Mouse (Mus musculus) intestine, embryonic 15.5 days (tissue): ENCODE measurements at regions not wholly inside any gene's neighbourhood (a gene's known extent, or its start where the extent isn't known, plus 50 kb on each side); places are given as distances from the start of the nearest gene placed in this dataset.

ENCODE experiments used
- ATAC-seq: fragments of 200-750 bp; cut with Nextera tagmentation; 2 replicates; pipeline ENCODE4 v1.8.0; 2017; ENCODE audit warnings: moderate TSS enrichment, moderate library complexity
- H3K27ac ChIP-seq: fragments of 300-500 bp; sonication (generic); 2 replicates; pipeline ENCODE4 v1.5.1; 2015; ENCODE audit warnings: mild to moderate bottlenecking, inconsistent platforms
- H3K27me3 ChIP-seq: fragments of 300-500 bp; sonication (generic); replicated peaks from 2 replicates; pipeline ENCODE4 v1.6.1; 2015; ENCODE audit warnings: inconsistent platforms
- H3K36me3 ChIP-seq: fragments of 300-500 bp; sonication (generic); 2 replicates; pipeline ENCODE4 v1.6.1; 2015; ENCODE audit warnings: inconsistent platforms
- H3K4me1 ChIP-seq: fragments of 300-500 bp; sonication (generic); replicated peaks from 2 replicates; pipeline ENCODE4 v1.6.1; 2015; ENCODE audit warnings: inconsistent platforms
- H3K4me2 ChIP-seq: fragments of 300-500 bp; sonication (generic); replicated peaks from 2 replicates; pipeline ENCODE4 v1.6.1; 2015; ENCODE audit warnings: mild to moderate bottlenecking, inconsistent platforms
- H3K4me3 ChIP-seq: fragments of 300-500 bp; sonication (generic); replicated peaks from 2 replicates; pipeline ENCODE4 v1.5.1; 2015; ENCODE audit warnings: inconsistent platforms
- H3K9ac ChIP-seq: fragments of 300-500 bp; sonication (generic); 2 replicates; pipeline ENCODE4 v1.6.1; 2015; ENCODE audit warnings: inconsistent platforms
- H3K9me3 ChIP-seq: fragments of 300-500 bp; sonication (generic); 2 replicates; pipeline ENCODE4 v1.6.1; 2016; ENCODE audit warnings: inconsistent platforms
- WGBS: fragments of 180-500 bp; shearing (Covaris S2); methylation state at CpG from one replicate; pipeline ENCODE4 v1.1.7; 2015; 5-methylcytosine and 5-hydroxymethylcytosine counted together

DNA sequence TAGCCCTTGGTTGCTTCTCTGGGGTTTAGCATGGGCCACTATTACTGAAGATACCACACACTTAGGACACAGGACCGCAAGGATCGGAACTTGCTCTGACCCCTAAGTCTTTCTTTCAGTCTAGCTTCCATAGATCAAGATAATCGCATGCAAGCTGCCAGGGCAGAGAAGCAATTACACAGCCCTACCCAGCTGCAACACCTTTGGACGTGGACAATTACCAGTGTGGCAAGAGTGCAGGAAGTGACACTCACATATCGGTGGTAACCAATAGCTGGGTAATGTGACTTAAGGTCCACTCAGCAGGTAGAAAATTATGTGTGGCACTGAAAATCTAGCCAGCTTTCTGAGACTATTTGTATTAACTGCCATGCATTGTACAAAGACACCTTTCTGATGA, 973.6 kb upstream of the Lrrc6 start:
- H3K4me1 ChIP-seq: no peaks in the 10 kb centered on the region
- H3K27ac ChIP-seq: no peak overlapping the region
- no peaks in the 10 kb centered on the region for H3K9me3 ChIP-seq
- no peaks in the 10 kb centered on the region for H3K36me3 ChIP-seq
- no peaks in the 10 kb centered on the region for H3K27me3 ChIP-seq
- WGBS: 70% methylated on average over 5 of the region's 5 CpGs
- H3K9ac ChIP-seq: no peak overlapping the region
- ATAC-seq: no peak
- H3K4me2 ChIP-seq: no peak overlapping the region
- no peak overlapping the region for H3K4me3 ChIP-seq

DNA sequence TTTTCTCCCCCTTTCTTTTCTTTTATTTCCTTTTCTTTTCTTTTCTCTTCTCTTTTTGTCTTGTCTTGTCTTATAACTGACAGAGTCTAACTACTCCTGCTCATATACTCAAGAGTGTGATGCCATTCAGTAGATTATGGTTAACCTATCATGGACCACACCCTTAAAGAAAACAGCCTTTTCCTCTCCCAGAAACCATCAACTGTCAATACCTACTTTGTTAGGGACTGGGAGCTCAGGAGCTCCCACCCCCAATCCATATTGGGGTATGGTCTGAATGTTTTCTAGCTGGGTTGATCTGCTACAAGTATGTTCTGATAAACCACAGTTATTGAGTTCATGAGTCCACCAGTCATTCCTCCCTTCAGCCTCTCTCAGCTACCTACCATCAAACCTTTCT, 972.3 kb upstream of the Lrrc6 start:
- Histone ChIP-seq H3K4me3 (no peak overlapping the region), H3K4me1 (no peaks in the 10 kb centered on the region), H3K36me3 (no peaks in the 10 kb centered on the region), H3K9ac (no peak overlapping the region), H3K4me2 (no peak overlapping the region), H3K27ac (no peak overlapping the region), H3K9me3 (no peaks in the 10 kb centered on the region), H3K27me3 (no peaks in the 10 kb centered on the region)
- ATAC-seq: no peak

DNA sequence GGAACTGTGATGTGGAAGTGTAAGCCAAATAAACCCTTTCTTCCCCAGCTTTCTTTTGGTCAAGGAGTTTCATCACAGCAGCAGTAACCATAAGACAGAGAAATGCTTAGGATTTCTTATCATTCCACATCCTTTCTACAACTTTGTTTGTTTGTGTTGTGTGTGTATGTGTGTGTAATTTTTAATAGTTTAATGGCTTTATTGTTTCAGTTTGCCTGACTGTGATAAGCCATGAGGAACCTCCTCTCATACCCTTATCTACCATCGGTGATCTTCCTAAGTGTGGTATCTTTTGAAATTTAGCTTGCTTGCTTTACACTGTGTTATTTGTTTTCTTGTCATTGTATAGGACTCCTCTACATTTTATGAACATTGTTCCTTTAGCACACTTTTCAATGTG, 970.6 kb upstream of the Lrrc6 start:
- ATAC-seq: no peak
- Histone ChIP-seq H3K4me3 (no peak overlapping the region), H3K27ac (no peak overlapping the region), H3K9me3 (no peaks in the 10 kb centered on the region), H3K27me3 (no peaks in the 10 kb centered on the region), H3K36me3 (no peaks in the 10 kb centered on the region), H3K4me1 (no peaks in the 10 kb centered on the region), H3K4me2 (no peak overlapping the region), H3K9ac (no peak overlapping the region)
- 91% methylated on average over 1 of the region's 1 CpGs for WGBS

DNA sequence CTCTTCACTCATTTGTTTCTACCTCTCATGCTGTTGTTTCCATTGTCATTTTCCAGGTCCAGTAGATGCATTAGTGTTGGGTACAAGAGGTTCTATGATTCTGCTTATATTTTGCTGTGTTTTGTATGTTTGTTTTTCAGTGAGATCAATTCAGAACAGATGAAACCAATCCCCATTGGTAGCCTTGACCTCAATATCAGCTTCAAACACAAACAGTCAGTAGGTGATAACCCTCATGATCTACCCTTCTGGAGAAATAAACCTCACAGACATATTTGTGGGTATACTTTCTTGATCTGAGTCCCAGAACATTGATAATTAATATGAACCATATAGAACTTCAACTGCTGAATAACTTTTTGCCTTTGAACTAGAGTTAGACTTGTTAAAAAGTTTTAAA, 969.3 kb upstream of the Lrrc6 start:
- no peaks in the 10 kb centered on the region for H3K9me3 ChIP-seq
- ATAC-seq: no peak
- no peaks in the 10 kb centered on the region for H3K27me3 ChIP-seq
- H3K4me1 ChIP-seq: no peaks in the 10 kb centered on the region
- no peak overlapping the region for H3K27ac ChIP-seq
- H3K36me3 ChIP-seq: no peaks in the 10 kb centered on the region
- no peak overlapping the region for H3K9ac ChIP-seq
- H3K4me3 ChIP-seq: no peak overlapping the region
- H3K4me2 ChIP-seq: no peak overlapping the region

DNA sequence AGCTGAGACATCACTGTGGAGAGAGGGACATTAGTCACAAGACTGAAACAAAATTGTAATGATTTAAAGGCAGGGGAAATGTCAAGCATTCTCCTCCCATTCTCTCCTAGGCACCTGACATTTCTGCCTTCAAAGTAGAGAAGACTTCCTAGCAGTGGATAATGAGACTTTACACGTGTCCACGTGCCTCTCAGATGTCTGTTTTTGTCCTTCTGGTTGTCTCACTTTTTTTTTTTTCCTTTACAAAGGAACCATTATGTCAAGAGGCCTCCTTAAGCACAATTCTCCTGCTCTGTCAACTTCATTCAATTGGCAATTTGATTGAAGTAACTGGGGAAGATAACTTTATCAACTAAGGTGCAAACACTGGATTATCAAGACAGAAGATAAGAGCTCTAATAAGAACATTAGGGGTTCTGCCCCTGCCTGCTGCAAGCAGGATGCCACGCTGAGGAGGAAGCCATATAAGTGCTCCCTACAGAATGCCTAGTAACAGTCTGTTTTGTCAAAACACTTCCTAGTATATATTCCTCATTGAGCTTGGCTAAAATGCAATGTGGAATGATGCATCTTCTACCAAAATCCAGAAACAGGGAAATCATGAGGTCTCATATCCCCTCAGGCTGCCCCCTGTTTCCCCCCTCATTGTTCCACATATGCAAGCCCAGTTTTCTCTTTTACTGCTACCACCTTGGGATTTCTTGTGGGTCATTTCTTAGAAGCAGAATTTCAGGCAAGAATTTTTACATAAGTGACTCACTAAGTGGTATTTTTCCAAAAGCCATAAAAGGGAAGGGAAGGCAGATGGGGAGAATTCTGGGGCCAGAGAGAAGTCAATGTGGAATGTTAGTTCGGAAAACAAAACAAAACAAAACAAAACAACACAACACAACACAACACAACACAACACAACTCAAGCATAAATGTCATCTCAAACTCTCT, 967.0 kb upstream of the Lrrc6 start:
- Histone ChIP-seq H3K27me3 (no peaks in the 10 kb centered on the region), H3K27ac (no peak overlapping the region), H3K4me3 (no peak overlapping the region), H3K9ac (no peak overlapping the region), H3K9me3 (no peaks in the 10 kb centered on the region), H3K36me3 (no peaks in the 10 kb centered on the region), H3K4me2 (no peak overlapping the region), H3K4me1 (no peaks in the 10 kb centered on the region)
- peak; percentile 59; the same call in 1 of the 2 replicates for ATAC-seq
- WGBS: 45% methylated on average over 4 of the region's 4 CpGs

DNA sequence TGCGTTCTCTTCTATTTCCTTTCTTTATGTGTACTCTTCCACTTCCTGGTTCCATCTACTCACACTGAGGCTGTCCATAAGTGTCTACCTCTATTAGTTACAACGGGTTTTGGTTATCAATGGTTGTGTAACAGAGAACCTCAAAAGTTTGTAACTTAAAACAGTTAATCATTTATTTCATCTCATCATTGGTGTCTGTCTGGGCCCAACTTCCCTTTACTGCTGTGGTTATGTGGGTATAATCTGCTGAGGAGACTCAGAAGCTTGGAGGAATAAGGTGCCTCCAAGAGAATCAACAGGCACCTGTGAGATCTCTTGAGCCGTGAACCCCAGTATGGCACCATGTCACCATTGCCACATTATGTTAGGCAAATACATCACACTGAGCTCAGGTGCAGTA, 962.2 kb upstream of the Lrrc6 start:
- H3K27ac ChIP-seq: no peak overlapping the region
- WGBS: 89% methylated on average over 3 of the region's 3 CpGs
- no peaks in the 10 kb centered on the region for H3K4me1 ChIP-seq
- no peak overlapping the region for H3K4me3 ChIP-seq
- H3K9me3 ChIP-seq: no peaks in the 10 kb centered on the region
- H3K4me2 ChIP-seq: no peak overlapping the region
- H3K27me3 ChIP-seq: no peaks in the 10 kb centered on the region
- no peak for ATAC-seq
- H3K9ac ChIP-seq: no peak overlapping the region
- no peaks in the 10 kb centered on the region for H3K36me3 ChIP-seq

DNA sequence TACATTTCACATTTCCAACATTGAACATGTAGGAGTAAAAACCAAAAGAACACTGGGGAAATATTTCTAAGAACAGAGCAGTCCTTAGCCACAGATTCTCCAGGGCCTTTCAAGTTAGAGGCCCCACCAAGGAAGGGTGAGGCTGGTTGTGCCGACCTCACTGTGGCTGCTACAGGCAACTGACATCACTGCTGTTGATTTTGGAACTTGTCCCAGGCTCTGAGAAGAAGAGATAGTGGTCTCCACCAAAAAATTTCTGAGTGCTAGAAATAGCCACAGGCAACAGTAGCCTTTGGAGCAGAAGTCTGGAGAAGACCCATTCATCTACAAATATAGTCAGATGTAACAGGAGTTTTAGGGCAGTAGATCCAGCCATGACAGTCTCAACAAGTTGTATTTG, 959.7 kb upstream of the Lrrc6 start:
- WGBS: 64% methylated on average over 1 of the region's 1 CpGs
- H3K36me3 ChIP-seq: no peaks in the 10 kb centered on the region
- no peaks in the 10 kb centered on the region for H3K4me1 ChIP-seq
- ATAC-seq: no peak
- H3K27ac ChIP-seq: no peak overlapping the region
- H3K27me3 ChIP-seq: no peaks in the 10 kb centered on the region
- no peaks in the 10 kb centered on the region for H3K9me3 ChIP-seq
- no peak overlapping the region for H3K4me2 ChIP-seq
- H3K4me3 ChIP-seq: no peak overlapping the region
- no peak overlapping the region for H3K9ac ChIP-seq

DNA sequence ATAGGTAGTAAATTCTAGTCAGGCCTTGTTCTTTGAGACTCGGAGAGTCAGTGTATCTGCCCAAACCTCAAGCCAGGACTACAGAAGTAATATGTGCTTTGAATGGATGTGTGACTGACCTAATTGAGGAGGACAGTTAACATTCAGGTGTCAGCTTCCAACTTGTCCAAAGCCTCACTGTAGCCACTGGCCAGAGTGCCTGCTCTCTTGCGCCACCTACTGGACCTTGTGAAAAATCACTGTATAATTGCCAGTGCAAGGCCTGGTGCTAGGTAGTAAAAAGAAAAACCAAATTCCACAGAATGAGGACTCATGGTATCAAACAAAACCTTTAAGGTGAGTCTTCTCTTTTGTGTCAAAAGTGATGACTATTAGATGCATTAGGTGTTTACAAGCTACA, 933.6 kb upstream of the Lrrc6 start:
- Histone ChIP-seq H3K4me1 (no peaks in the 10 kb centered on the region), H3K9me3 (no peaks in the 10 kb centered on the region), H3K27me3 (no peaks in the 10 kb centered on the region), H3K36me3 (no peaks in the 10 kb centered on the region), H3K4me2 (no peak overlapping the region), H3K9ac (no peak overlapping the region), H3K27ac (no peak overlapping the region), H3K4me3 (no peak overlapping the region)
- 23% methylated on average over 2 of the region's 2 CpGs for WGBS
- 0 out of 2 replicates have a peak, but pooled peaks have one; percentile 59 for ATAC-seq

DNA sequence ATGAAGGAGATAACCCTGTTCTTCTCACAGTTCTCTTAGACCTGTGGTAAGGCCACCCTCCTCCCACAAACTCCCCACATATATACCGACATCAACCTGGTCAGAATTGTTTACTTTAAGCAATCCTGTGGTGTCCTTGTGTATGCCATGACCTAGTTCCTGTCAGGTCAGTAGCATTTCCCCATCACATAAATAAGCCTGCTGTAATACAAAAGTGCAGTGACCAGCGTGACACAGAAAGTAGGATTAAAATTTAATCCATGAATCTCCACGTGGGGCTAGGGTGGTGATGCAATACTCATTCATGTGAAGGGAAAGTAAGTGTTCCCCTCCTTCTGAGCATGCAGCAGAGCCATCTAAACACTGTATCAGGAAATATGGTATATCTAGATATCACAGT, 923.2 kb upstream of the Lrrc6 start:
- H3K4me2 ChIP-seq: no peak overlapping the region
- H3K36me3 ChIP-seq: no peaks in the 10 kb centered on the region
- H3K9me3 ChIP-seq: no peaks in the 10 kb centered on the region
- H3K4me3 ChIP-seq: no peak overlapping the region
- no peak overlapping the region for H3K9ac ChIP-seq
- H3K27ac ChIP-seq: no peak overlapping the region
- ATAC-seq: no peak
- H3K27me3 ChIP-seq: no peaks in the 10 kb centered on the region
- WGBS: 38% methylated on average over 3 of the region's 3 CpGs
- H3K4me1 ChIP-seq: no peaks in the 10 kb centered on the region

DNA sequence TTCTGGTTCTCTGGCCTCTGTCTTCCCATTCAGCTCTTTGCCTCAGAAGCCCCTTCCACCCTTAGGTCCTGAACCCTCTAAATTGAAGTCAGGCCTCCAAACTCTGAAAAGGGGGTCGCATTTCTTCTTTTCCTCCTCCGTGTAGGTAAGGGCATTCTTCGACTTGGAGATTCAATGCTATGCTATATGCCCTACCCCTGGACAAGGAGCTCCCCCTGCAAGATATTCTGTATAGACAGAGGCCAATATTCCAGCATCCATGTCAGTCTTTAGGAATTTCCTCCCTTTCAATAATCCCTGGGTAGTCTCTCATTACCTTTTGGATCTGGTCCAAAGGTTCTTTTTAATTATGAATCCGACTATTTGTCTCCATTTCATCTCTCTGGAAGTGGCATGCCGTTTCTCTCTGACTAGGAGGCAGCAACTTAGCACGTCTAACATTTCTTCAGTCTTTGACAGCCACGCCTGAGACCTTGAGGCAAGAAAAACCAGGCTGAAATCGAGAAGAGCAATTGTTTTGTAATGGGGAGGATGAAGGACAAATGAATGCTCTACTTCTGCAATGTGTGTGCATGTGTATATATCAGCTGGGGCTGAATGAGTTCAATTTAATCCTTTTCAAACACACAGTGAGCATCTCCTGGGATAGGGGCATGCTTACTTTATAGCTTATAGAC, 921.7 kb upstream of the Lrrc6 start:
- 76% methylated on average over 8 of the region's 8 CpGs for WGBS
- Histone ChIP-seq H3K27ac (no peak overlapping the region), H3K4me2 (no peak overlapping the region)

DNA sequence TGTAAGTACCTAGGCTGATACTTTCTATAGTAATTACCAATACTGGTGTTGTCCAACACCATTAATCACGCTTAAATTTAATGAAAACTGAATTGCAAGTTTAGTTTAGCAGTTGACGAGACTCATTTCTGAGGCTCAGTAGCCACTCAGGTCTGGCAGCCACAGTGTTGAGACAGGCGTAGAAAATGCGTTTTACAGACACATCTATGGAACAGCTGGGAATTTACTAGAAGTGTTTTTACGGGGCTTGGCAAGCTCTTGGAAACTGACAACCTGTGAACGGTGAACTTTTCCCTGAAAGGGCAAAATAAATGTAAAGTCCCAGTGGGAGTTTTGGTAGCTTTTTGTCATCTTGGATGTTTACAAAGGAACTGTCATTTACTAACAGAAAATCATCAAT, 920.1 kb upstream of the Lrrc6 start:
- Histone ChIP-seq H3K4me1 (no peaks in the 10 kb centered on the region), H3K9me3 (no peaks in the 10 kb centered on the region)
- 60% methylated on average over 6 of the region's 6 CpGs for WGBS

More for the DNA sequence above, 921.7 kb upstream of the Lrrc6 start:
- ATAC-seq: no peak
- Histone ChIP-seq H3K9ac (no peak overlapping the region), H3K9me3 (no peaks in the 10 kb centered on the region), H3K27me3 (no peaks in the 10 kb centered on the region), H3K4me3 (no peak overlapping the region), H3K36me3 (no peaks in the 10 kb centered on the region), H3K4me1 (no peaks in the 10 kb centered on the region)

DNA sequence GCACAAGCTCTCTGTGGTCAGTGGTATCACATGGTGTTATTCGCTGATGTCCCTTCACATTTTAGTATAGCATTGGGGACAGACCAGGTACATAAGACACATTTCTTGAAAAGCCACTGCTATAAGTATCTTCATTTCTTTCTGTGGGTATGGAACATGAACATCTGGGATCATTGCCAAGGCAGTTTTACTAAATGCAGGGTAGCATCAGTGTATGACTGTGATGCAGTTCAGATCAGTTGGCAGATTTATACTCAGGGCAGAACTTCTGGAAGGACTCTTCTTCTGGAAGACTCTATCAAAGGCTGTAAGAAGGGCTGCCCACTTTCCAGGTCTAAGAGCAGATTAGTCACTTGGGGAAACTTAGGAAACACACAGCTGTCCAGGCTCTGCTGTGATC, 919.0 kb upstream of the Lrrc6 start:
- Histone ChIP-seq H3K9me3 (no peaks in the 10 kb centered on the region), H3K4me2 (no peak overlapping the region), H3K27me3 (no peaks in the 10 kb centered on the region), H3K4me1 (no peaks in the 10 kb centered on the region), H3K27ac (no peak overlapping the region), H3K36me3 (no peaks in the 10 kb centered on the region), H3K9ac (no peak overlapping the region), H3K4me3 (no peak overlapping the region)
- WGBS: 93% methylated on average over 1 of the region's 1 CpGs
- ATAC-seq: no peak

More for the DNA sequence above, 920.1 kb upstream of the Lrrc6 start:
- no peak for ATAC-seq
- H3K9ac ChIP-seq: no peak overlapping the region
- no peaks in the 10 kb centered on the region for H3K27me3 ChIP-seq
- H3K27ac ChIP-seq: no peak overlapping the region
- H3K4me2 ChIP-seq: no peak overlapping the region
- H3K36me3 ChIP-seq: no peaks in the 10 kb centered on the region
- H3K4me3 ChIP-seq: no peak overlapping the region

DNA sequence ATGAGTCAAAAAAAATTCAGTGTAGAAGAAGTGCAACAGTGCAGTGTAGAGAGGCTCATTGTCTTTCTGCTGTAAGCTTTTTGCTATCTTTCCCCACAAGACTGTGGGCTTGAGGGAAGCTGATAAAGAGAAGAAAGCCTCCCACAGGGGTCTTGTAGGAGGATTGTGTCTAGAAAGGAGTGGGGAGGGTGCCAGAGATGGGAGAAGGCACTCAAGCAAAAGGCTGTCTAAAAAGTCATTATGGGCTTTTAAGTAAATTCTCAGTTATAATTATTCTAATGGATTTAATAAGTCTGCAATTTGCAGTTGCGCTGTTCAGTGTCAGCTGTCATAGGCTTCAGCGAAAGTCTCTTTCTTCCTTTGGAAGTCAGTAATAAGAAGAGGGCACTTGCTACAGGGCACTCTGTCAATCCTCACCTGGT, 917.0 kb upstream of the Lrrc6 start:
- H3K36me3 ChIP-seq: no peaks in the 10 kb centered on the region
- WGBS: 81% methylated on average over 2 of the region's 2 CpGs
- H3K4me3 ChIP-seq: no peak overlapping the region
- no peak overlapping the region for H3K27ac ChIP-seq
- ATAC-seq: no peak
- H3K27me3 ChIP-seq: no peaks in the 10 kb centered on the region
- H3K9ac ChIP-seq: no peak overlapping the region
- H3K4me1 ChIP-seq: no peaks in the 10 kb centered on the region
- H3K9me3 ChIP-seq: no peaks in the 10 kb centered on the region
- H3K4me2 ChIP-seq: no peak overlapping the region
